Mouse (Mus musculus) lung, postnatal 0 days (tissue): Measurements from ENCODE around the gene Arhgap24. TPM values are rescaled to one million over a fixed set of nuclear protein-coding genes. Genes with fewer than 3 reads are reported as not detected.

Experiments used
- ATAC-seq: fragments of 200-750 bp; cut with Nextera tagmentation; 2 replicates; pipeline ENCODE4 v1.8.0; 2017; ENCODE audit warnings: moderate library complexity
- DNase-seq: peaks from one replicate; pipeline ENCODE4 v3.0.0-alpha.2; 2016; ENCODE audit warnings: low spot score
- H3K27ac ChIP-seq: fragments of 300-500 bp; sonication (generic); 2 replicates; pipeline ENCODE4 v1.5.1; 2014; ENCODE audit warnings: antibody characterized with exemption, mild to moderate bottlenecking, low read length, mixed read lengths
- H3K27me3 ChIP-seq: fragments of 300-500 bp; sonication (generic); replicated peaks from 2 replicates; pipeline ENCODE4 v1.6.1; 2014; ENCODE audit warnings: low read length, mixed read lengths; ENCODE audit not compliant: insufficient read depth
- H3K36me3 ChIP-seq: fragments of 300-500 bp; sonication (generic); 2 replicates; pipeline ENCODE4 v1.6.1; 2014; ENCODE audit warnings: low read length, mixed read lengths; ENCODE audit not compliant: insufficient read depth
- H3K4me1 ChIP-seq: fragments of 300-500 bp; sonication (generic); 2 replicates; pipeline ENCODE4 v1.6.1; 2014; ENCODE audit warnings: antibody characterized with exemption, low read depth, low read length, mixed read lengths; ENCODE audit not compliant: insufficient read depth
- H3K4me2 ChIP-seq: fragments of 300-500 bp; sonication (generic); replicated peaks from 2 replicates; pipeline ENCODE4 v1.6.1; 2014; ENCODE audit warnings: low read depth, mild to moderate bottlenecking, low read length, moderate library complexity, mixed read lengths
- H3K4me3 ChIP-seq: fragments of 300-500 bp; sonication (generic); 2 replicates; pipeline ENCODE4 v1.5.1; 2014; ENCODE audit warnings: low read depth, low read length
- H3K9ac ChIP-seq: fragments of 300-500 bp; sonication (generic); replicated peaks from 2 replicates; pipeline ENCODE4 v1.6.1; 2014; ENCODE audit warnings: low read depth, mild to moderate bottlenecking
- H3K9me3 ChIP-seq: fragments of 300-500 bp; sonication (generic); 2 replicates; pipeline ENCODE4 v1.6.1; 2016; ENCODE audit warnings: low read length, mixed read lengths
- CTCF ChIP-seq: IDR thresholded peaks from 2 replicates; pipeline ENCODE4 v1.5.1; 2016; ENCODE audit warnings: antibody characterized with exemption, mild to moderate bottlenecking
- EP300 ChIP-seq: IDR thresholded peaks from 2 replicates; pipeline ENCODE4 v1.6.1; 2016; ENCODE audit warnings: antibody characterized with exemption, mild to moderate bottlenecking, control low read depth
- WGBS: fragments of 180-500 bp; shearing (Covaris S2); extraction: QIAGEN DNeasy Blood & Tissue Kit; methylation state at CpG from one replicate; pipeline ENCODE4 v1.1.7; 2014; 5-methylcytosine and 5-hydroxymethylcytosine counted together
- polyA plus RNA-seq: library from polyadenylated mRNA; unstranded; fragments of >200 nt; fragmentation: Nextera tagmentation; extraction: Ambion mirVana; gene quantifications from 2 replicates; pipeline ENCODE4 v1.2.1, GENCODE M21; 2015

Gene Arhgap24
- polyA plus RNA-seq, 1 experiment from 2014 or later: 28.2 TPM

DNA sequence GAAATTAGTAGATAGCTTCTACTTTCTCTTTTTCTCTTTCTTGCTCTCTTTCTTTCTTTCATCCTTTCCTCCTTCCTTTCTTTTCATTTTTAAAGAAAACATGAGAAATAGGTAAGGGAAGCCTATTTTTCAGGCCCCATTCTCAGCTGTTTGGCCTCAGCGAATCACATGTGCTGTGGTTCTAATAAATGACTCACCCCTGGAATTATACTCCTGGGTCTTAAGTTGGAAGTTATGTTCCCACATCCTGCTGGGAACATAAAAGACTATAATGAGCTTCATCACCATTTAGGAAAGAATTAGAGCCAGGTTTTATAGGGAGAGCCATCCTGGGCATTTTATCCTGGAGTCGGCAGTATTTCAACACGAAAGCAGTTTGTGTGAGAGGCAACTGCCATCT lies 12.9 kb upstream of the Arhgap24 start:
- Histone ChIP-seq H3K36me3 (no peaks in the 10 kb centered on the region), H3K4me2 (no peak overlapping the region), H3K27me3 (no peaks in the 10 kb centered on the region), H3K4me3 (no peak overlapping the region), H3K9me3 (no peaks in the 10 kb centered on the region), H3K9ac (no peak overlapping the region), H3K27ac (no peak overlapping the region), H3K4me1 (no peaks in the 10 kb centered on the region)
- DNase-seq (no peak), ATAC-seq (no peak)
- TF ChIP-seq CTCF (no peak), EP300 (no peak)
- WGBS: 93% methylated on average over 3 of the region's 3 CpGs

DNA sequence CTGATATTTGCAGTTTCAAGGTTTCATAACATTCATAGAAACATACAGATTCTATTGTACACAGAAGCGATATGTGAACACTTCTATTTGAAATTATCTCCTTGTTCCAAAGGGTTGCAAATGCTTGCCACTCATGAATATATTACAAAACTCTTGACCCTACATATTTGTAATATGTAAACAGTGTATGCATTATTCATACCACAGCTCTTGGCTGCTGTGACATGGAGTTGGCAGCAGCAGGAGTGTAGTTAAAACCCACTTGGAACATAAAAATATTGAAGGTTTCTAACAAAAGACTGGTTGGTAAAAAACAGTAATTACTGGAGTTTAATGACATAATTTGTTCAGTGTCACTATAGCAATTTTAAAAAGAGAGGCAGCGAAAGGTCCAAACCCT lies 10.9 kb upstream of the Arhgap24 start:
- no peak overlapping the region for H3K27ac ChIP-seq
- no peaks in the 10 kb centered on the region for H3K36me3 ChIP-seq
- 55% methylated on average over 2 of the region's 2 CpGs for WGBS
- DNase-seq (peak; percentile 51), ATAC-seq (no peak)
- no peak overlapping the region for H3K9ac ChIP-seq
- H3K4me1 ChIP-seq: no peaks in the 10 kb centered on the region
- H3K27me3 ChIP-seq: no peaks in the 10 kb centered on the region
- no peak overlapping the region for H3K4me3 ChIP-seq
- no peaks in the 10 kb centered on the region for H3K9me3 ChIP-seq
- H3K4me2 ChIP-seq: no peak overlapping the region
- no peak for TF ChIP-seq CTCF
- TF ChIP-seq EP300: no peak

DNA sequence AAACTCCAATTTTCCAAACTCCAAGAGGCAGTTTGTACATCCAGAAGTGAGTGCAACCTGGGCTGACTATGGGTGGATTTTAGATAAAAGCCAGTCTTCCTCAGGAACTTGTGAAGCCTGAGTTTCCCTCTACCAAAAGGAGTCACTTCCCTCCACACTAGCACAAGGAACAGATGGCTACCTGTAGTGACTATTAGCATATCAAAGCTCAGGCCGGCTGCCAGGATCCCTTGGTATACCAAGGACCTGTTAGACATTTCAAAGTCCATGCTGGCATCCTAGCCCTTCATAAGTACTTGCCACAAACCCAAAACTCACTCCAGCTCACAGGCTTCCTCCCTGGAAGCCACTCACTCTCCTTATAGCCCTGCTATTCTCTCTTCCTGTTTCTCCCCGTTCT lies 3.1 kb upstream of the Arhgap24 start:
- WGBS: 7% methylated on average over 2 of the region's 2 CpGs
- ATAC-seq: no peak
- peak; percentile 19 for DNase-seq
- TF ChIP-seq CTCF: no peak
- H3K27ac ChIP-seq: no peak overlapping the region
- H3K27me3 ChIP-seq: no peaks in the 10 kb centered on the region
- no peak overlapping the region for H3K4me2 ChIP-seq
- H3K36me3 ChIP-seq: no peaks in the 10 kb centered on the region
- no peak overlapping the region for H3K4me3 ChIP-seq
- H3K4me1 ChIP-seq: no peaks in the 10 kb centered on the region
- H3K9ac ChIP-seq: no peak overlapping the region
- no peaks in the 10 kb centered on the region for H3K9me3 ChIP-seq

DNA sequence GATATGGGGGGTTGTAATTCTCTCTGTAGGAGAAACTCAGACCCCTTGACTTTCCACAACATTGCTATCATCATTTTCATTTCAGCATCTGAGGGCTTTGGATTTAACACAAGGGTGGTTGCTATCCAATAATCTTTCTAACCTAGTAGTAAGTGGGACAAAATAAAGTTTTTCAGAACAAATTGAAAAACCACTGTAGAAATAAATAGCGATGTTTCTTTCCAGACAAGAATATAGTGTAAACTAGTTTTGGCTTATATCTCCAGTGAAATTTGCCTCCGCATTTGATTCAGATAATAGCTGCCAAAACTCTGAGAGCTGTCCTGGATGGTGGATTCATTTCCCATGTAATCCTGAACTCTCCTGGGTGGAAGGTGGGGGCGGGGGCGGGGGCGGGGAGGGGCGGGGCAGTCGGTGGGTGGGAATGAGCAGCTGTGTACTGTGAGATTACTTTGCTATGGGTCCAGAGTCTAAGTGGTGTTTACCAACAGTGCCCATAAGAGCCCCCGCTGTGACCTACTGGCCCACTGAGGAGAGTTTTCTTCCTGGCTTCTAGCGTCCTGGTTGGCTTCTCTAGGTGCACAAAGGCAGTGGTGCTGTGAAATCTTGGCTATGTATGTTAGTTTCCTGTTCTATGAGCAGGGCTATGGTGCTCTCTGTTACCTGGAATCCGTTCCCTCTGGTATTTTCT lies 2.2 kb downstream of the Arhgap24 start:
- Histone ChIP-seq H3K4me1 (peaks cover 4% of the 10 kb centered on the region; the same call in 1 of the 2 replicates), H3K36me3 (no peaks in the 10 kb centered on the region), H3K9me3 (no peaks in the 10 kb centered on the region), H3K9ac (no peak overlapping the region), H3K4me2 (peak overlapping the region; percentile 68), H3K4me3 (0 out of 2 replicates have a peak overlapping the region, but pooled peaks have one; percentile 55), H3K27me3 (no peaks in the 10 kb centered on the region), H3K27ac (no peak overlapping the region)
- no peak for TF ChIP-seq EP300
- no peak for TF ChIP-seq CTCF
- peak; percentile 26 for DNase-seq
- ATAC-seq: no peak
- 32% methylated on average over 9 of the region's 10 CpGs for WGBS

DNA sequence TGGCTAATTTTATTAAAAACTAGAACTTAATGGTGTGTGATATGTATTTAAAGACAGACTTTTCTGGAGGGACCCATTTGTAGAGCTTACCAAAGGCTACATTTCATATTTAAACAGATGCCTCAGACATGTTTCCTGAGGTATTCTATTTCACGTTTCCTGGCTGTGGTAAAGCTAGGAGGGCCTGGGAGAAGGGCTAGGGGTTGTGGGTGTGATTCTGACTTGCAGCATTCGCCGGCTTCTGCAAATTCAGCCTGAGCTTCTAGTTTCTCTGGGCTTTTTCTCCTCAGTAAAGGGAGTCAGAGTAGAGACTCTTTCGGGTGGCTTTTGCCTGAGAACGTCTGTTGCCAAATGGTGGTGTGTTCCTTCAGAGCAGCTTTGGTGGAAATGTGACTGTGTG lies 10.4 kb downstream of the Arhgap24 start:
- 65% methylated on average over 5 of the region's 5 CpGs for WGBS
- TF ChIP-seq EP300 (no peak), CTCF (no peak)
- Histone ChIP-seq H3K9ac (no peak overlapping the region), H3K4me1 (no peaks in the 10 kb centered on the region), H3K4me2 (no peak overlapping the region), H3K27me3 (no peaks in the 10 kb centered on the region), H3K27ac (no peak overlapping the region), H3K4me3 (no peak overlapping the region), H3K9me3 (no peaks in the 10 kb centered on the region), H3K36me3 (no peaks in the 10 kb centered on the region)
- no peak for DNase-seq
- ATAC-seq: no peak

DNA sequence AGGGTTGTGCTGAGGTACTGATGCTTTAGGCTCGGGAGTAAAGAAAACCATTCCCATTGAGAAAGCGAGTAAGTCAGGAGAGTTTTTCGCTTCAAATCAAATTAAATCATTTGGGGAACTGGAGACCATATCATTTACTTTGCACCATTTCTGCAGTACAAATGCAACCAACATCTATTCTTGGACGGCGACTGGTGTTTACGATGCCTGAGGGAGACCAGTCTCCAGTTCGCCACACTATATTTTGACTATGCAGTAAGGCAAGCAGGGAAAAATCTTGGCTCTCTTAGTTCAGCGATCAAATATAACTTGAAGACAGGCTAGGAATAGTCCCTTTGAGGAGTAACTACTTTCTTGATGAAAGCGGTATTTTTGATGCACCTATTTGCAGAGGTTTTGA lies 11.0 kb downstream of the Arhgap24 start:
- no peaks in the 10 kb centered on the region for H3K9me3 ChIP-seq
- WGBS: 86% methylated on average over 9 of the region's 9 CpGs
- no peaks in the 10 kb centered on the region for H3K36me3 ChIP-seq
- no peak for TF ChIP-seq EP300
- no peak for TF ChIP-seq CTCF
- H3K27ac ChIP-seq: no peak overlapping the region
- H3K27me3 ChIP-seq: no peaks in the 10 kb centered on the region
- no peak overlapping the region for H3K4me2 ChIP-seq
- DNase-seq: no peak
- no peaks in the 10 kb centered on the region for H3K4me1 ChIP-seq
- ATAC-seq: no peak
- no peak overlapping the region for H3K9ac ChIP-seq
- no peak overlapping the region for H3K4me3 ChIP-seq

DNA sequence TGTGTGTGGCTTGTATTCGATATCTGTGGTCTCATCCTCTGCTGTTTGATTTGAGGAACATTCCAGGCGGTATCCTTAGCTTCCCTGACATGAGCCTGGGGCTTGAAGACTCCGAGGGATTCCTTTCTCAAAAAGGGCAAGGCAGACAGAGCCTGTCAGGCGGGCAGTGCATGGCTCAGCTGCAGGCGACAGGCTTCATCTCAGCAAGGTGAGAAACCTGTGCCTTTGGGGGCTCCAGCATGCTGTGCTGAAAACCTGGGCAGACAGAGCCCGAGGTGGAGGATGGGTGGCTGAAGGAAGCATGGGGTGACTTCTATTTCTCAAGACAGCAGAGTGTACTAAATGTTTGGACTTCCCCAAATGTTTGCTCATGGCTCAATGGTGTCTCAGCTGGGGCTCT lies 13.6 kb downstream of the Arhgap24 start:
- Histone ChIP-seq H3K4me3 (no peak overlapping the region), H3K27me3 (no peaks in the 10 kb centered on the region), H3K4me2 (no peak overlapping the region), H3K4me1 (no peaks in the 10 kb centered on the region), H3K27ac (no peak overlapping the region), H3K36me3 (no peaks in the 10 kb centered on the region), H3K9me3 (no peaks in the 10 kb centered on the region), H3K9ac (no peak overlapping the region)
- ATAC-seq (no peak), DNase-seq (no peak)
- TF ChIP-seq EP300 (no peak), CTCF (no peak)
- WGBS: 49% methylated on average over 6 of the region's 6 CpGs
